Mouse (Mus musculus) kidney, embryonic 16.5 days (tissue): ENCODE results near the gene Fgfr1op2. TPM values are rescaled to one million over a fixed set of nuclear protein-coding genes. Genes with fewer than 3 reads are reported as not detected.
A peak's percentile ranks its signal among the peaks of the same experiment; 100 is the strongest.

Experiments used
- ATAC-seq: fragments of 200-750 bp; cut with Nextera tagmentation; 2 replicates; pipeline ENCODE4 v1.8.0; 2017; ENCODE audit warnings: moderate TSS enrichment; ENCODE audit not compliant: low FRiP score, low TSS enrichment
- H3K27ac ChIP-seq: fragments of 300-500 bp; sonication (generic); 2 replicates; pipeline ENCODE4 v1.5.1; 2014; ENCODE audit warnings: low read length
- H3K27me3 ChIP-seq: fragments of 300-500 bp; sonication (generic); 2 replicates; pipeline ENCODE4 v1.6.1; 2014; ENCODE audit warnings: low read length, control low read depth, mixed read lengths; ENCODE audit not compliant: insufficient read depth
- H3K36me3 ChIP-seq: fragments of 300-500 bp; sonication (generic); 2 replicates; pipeline ENCODE4 v1.6.1; 2014; ENCODE audit warnings: low read length, control low read depth, mixed read lengths; ENCODE audit not compliant: insufficient read depth
- H3K4me1 ChIP-seq: fragments of 300-500 bp; sonication (generic); 2 replicates; pipeline ENCODE4 v1.6.1; 2014; ENCODE audit warnings: low read length, control low read depth, mixed read lengths; ENCODE audit not compliant: insufficient read depth
- H3K4me2 ChIP-seq: fragments of 300-500 bp; sonication (generic); replicated peaks from 2 replicates; pipeline ENCODE4 v1.6.1; 2014; ENCODE audit warnings: low read depth, low read length
- H3K4me3 ChIP-seq: fragments of 300-500 bp; sonication (generic); 2 replicates; pipeline ENCODE4 v1.5.1; 2014; ENCODE audit warnings: mild to moderate bottlenecking, low read length
- H3K9ac ChIP-seq: fragments of 300-500 bp; sonication (generic); replicated peaks from 2 replicates; pipeline ENCODE4 v1.6.1; 2014; ENCODE audit warnings: low read length
- H3K9me3 ChIP-seq: fragments of 300-500 bp; sonication (generic); 2 replicates; pipeline ENCODE4 v1.6.1; 2016; ENCODE audit warnings: low read length, control low read depth
- WGBS: fragments of 180-500 bp; shearing (Covaris S2); extraction: QIAGEN DNeasy Blood & Tissue Kit; methylation state at CpG from one replicate; pipeline ENCODE4 v1.1.7; 2014; 5-methylcytosine and 5-hydroxymethylcytosine counted together
- polyA plus RNA-seq: library from polyadenylated mRNA; unstranded; fragments of >200 nt; fragmentation: Nextera tagmentation; extraction: Ambion mirVana; gene quantifications from 2 replicates; pipeline ENCODE4 v1.2.1, GENCODE M21; 2015

The Fgfr1op2 gene
- 92.6 and 92.7 TPM in 2 replicates for polyA plus RNA-seq

GRCm38 (mm10) chr6:146576903-146577302, at the start of gene Fgfr1op2:
Gene Fgfr1op2 (plus strand): TSS chr6:146577203.
- H3K4me1 ChIP-seq, result peaks cover 36% of the 10 kb centered on the region
- H3K9me3 ChIP-seq, result no peaks in the 10 kb centered on the region
- peak within 1 kb of the TSS; percentile 87 for H3K4me2 ChIP-seq
- H3K9ac ChIP-seq, result peak within 1 kb of the TSS; percentile 97
- H3K36me3 ChIP-seq, result no peaks in the 10 kb centered on the region
- peak within 1 kb of the TSS; percentile 97 for H3K4me3 ChIP-seq
- H3K27ac ChIP-seq, result peak within 1 kb of the TSS; percentile 96
- ATAC-seq, result peak; percentile 47; the same call in 1 of the 2 replicates
- WGBS, result under 1% methylated on average over 13 of the region's 13 CpGs
- H3K27me3 ChIP-seq, result no peaks in the 10 kb centered on the region

GRCm38 (mm10) chr6:146527537-146527936, 49.5 kb upstream of the Fgfr1op2 start:
- H3K36me3 ChIP-seq, result no peaks in the 10 kb centered on the region
- no peaks in the 10 kb centered on the region for H3K27me3 ChIP-seq
- H3K4me1 ChIP-seq, result peaks cover 17% of the 10 kb centered on the region
- H3K9me3 ChIP-seq, result peaks cover 11% of the 10 kb centered on the region
- no peak overlapping the region for H3K27ac ChIP-seq
- H3K9ac ChIP-seq, result no peak overlapping the region
- no peak overlapping the region for H3K4me2 ChIP-seq
- WGBS, result 63% methylated on average over 2 of the region's 2 CpGs
- H3K4me3 ChIP-seq, result no peak overlapping the region
- no peak for ATAC-seq

- no peak overlapping the region for H3K4me3 ChIP-seq
- peak overlapping the region; percentile 50 for H3K27ac ChIP-seq
- peak; percentile 76 for ATAC-seq
- 23% methylated on average over 7 of the region's 7 CpGs for WGBS
- no peaks in the 10 kb centered on the region for H3K27me3 ChIP-seq
- no peaks in the 10 kb centered on the region for H3K9me3 ChIP-seq
- no peak overlapping the region for H3K4me2 ChIP-seq
- peaks cover 17% of the 10 kb centered on the region for H3K4me1 ChIP-seq
- H3K9ac ChIP-seq, result no peak overlapping the region
- H3K36me3 ChIP-seq, result no peaks in the 10 kb centered on the region
Observed at GRCm38 (mm10) chr6:146530363-146530762, 46.6 kb upstream of the Fgfr1op2 start.

GRCm38 (mm10) chr6:146530769-146531168, 46.2 kb upstream of the Fgfr1op2 start:
- no peak overlapping the region for H3K9ac ChIP-seq
- no peak overlapping the region for H3K4me3 ChIP-seq
- peak overlapping the region; percentile 62 for H3K27ac ChIP-seq
- no peaks in the 10 kb centered on the region for H3K27me3 ChIP-seq
- H3K9me3 ChIP-seq, result no peaks in the 10 kb centered on the region
- H3K36me3 ChIP-seq, result no peaks in the 10 kb centered on the region
- no peak overlapping the region for H3K4me2 ChIP-seq
- peak; percentile 94 for ATAC-seq
- WGBS, result 5% methylated on average over 5 of the region's 5 CpGs
- peaks cover 17% of the 10 kb centered on the region for H3K4me1 ChIP-seq

GRCm38 (mm10) chr6:146533146-146533545, 43.9 kb upstream of the Fgfr1op2 start:
- Histone ChIP-seq H3K9me3 (0 out of 2 replicates have a peak, but pooled peaks cover 3% of the 10 kb centered on the region), H3K4me3 (no peak overlapping the region), H3K27ac (no peak overlapping the region), H3K4me1 (peaks cover 17% of the 10 kb centered on the region), H3K36me3 (no peaks in the 10 kb centered on the region), H3K4me2 (no peak overlapping the region), H3K27me3 (no peaks in the 10 kb centered on the region), H3K9ac (no peak overlapping the region)
- no peak for ATAC-seq
- 64% methylated on average over 4 of the region's 4 CpGs for WGBS

- 95% methylated on average over 5 of the region's 5 CpGs for WGBS
- no peak overlapping the region for H3K4me2 ChIP-seq
- no peak for ATAC-seq
Observed at GRCm38 (mm10) chr6:146535501-146535900, 41.5 kb upstream of the Fgfr1op2 start.

GRCm38 (mm10) chr6:146537111-146537510, 39.9 kb upstream of the Fgfr1op2 start:
- 0 out of 2 replicates have a peak, but pooled peaks cover 3% of the 10 kb centered on the region for H3K9me3 ChIP-seq
- WGBS, result 87% methylated on average over 4 of the region's 4 CpGs

More at GRCm38 (mm10) chr6:146535501-146535900, 41.5 kb upstream of the Fgfr1op2 start:
- no peaks in the 10 kb centered on the region for H3K27me3 ChIP-seq
- no peak overlapping the region for H3K27ac ChIP-seq
- H3K4me3 ChIP-seq, result no peak overlapping the region
- 0 out of 2 replicates have a peak, but pooled peaks cover 3% of the 10 kb centered on the region for H3K9me3 ChIP-seq
- no peak overlapping the region for H3K9ac ChIP-seq
- peaks cover 10% of the 10 kb centered on the region for H3K4me1 ChIP-seq
- H3K36me3 ChIP-seq, result no peaks in the 10 kb centered on the region

GRCm38 (mm10) chr6:146538071-146538470, 38.9 kb upstream of the Fgfr1op2 start:
- H3K9me3 ChIP-seq, result 0 out of 2 replicates have a peak, but pooled peaks cover 3% of the 10 kb centered on the region
- no peak overlapping the region for H3K9ac ChIP-seq
- no peak overlapping the region for H3K4me2 ChIP-seq
- 66% methylated on average over 2 of the region's 2 CpGs for WGBS
- no peaks in the 10 kb centered on the region for H3K4me1 ChIP-seq
- H3K27ac ChIP-seq, result no peak overlapping the region
- H3K36me3 ChIP-seq, result no peaks in the 10 kb centered on the region
- no peaks in the 10 kb centered on the region for H3K27me3 ChIP-seq
- no peak overlapping the region for H3K4me3 ChIP-seq
- no peak for ATAC-seq

More at GRCm38 (mm10) chr6:146537111-146537510, 39.9 kb upstream of the Fgfr1op2 start:
- H3K4me3 ChIP-seq, result no peak overlapping the region
- ATAC-seq, result no peak
- H3K4me1 ChIP-seq, result no peaks in the 10 kb centered on the region
- no peak overlapping the region for H3K4me2 ChIP-seq
- no peak overlapping the region for H3K9ac ChIP-seq
- no peaks in the 10 kb centered on the region for H3K27me3 ChIP-seq
- H3K36me3 ChIP-seq, result no peaks in the 10 kb centered on the region
- no peak overlapping the region for H3K27ac ChIP-seq

- no peak overlapping the region for H3K9ac ChIP-seq
- no peak overlapping the region for H3K4me3 ChIP-seq
- no peak overlapping the region for H3K4me2 ChIP-seq
- ATAC-seq, result no peak
- no peaks in the 10 kb centered on the region for H3K4me1 ChIP-seq
- no peak overlapping the region for H3K27ac ChIP-seq
- WGBS, result 73% methylated on average over 4 of the region's 4 CpGs
- 0 out of 2 replicates have a peak, but pooled peaks cover 3% of the 10 kb centered on the region for H3K9me3 ChIP-seq
- no peaks in the 10 kb centered on the region for H3K27me3 ChIP-seq
- H3K36me3 ChIP-seq, result no peaks in the 10 kb centered on the region
Observed at GRCm38 (mm10) chr6:146538661-146539060, 38.3 kb upstream of the Fgfr1op2 start.

- Histone ChIP-seq H3K4me2 (no peak overlapping the region), H3K9ac (no peak overlapping the region), H3K4me3 (no peak overlapping the region), H3K4me1 (no peaks in the 10 kb centered on the region), H3K27me3 (no peaks in the 10 kb centered on the region), H3K27ac (no peak overlapping the region), H3K36me3 (no peaks in the 10 kb centered on the region), H3K9me3 (0 out of 2 replicates have a peak, but pooled peaks cover 3% of the 10 kb centered on the region)
- 71% methylated on average over 3 of the region's 3 CpGs for WGBS
- no peak for ATAC-seq
Observed at GRCm38 (mm10) chr6:146540386-146540785, 36.6 kb upstream of the Fgfr1op2 start.
